Mouse (Mus musculus) embryonic stem cell, embryonic (primary cell): ENCODE data around the gene Mapkapk2.
"Not testable (repeated sequence)": the region's sequence is repeated elsewhere in the genome, so short reads cannot be mapped to it uniquely, and the experiment has no call there.

Source experiments
- CTCF ChIA-PET, 4 experiments: fragments of 300-600 bp in 2 of 4; fragments of 350-600 bp in 2 of 4; sonication (Branson Sonifier 250); formaldehyde crosslinking; loops; one replicate each; lab custom pipeline; 2022; ENCODE audit warnings: inconsistent platforms in 2 of 4; lab: Charles Lee
- POLR2A ChIA-PET, 4 experiments: fragments of 300-600 bp in 2 of 4; fragments of 350-600 bp in 2 of 4; sonication (Branson Sonifier 250); formaldehyde crosslinking; loops; one replicate each; lab custom pipeline; 2022; ENCODE audit warnings: antibody characterized with exemption in 4 of 4, inconsistent platforms in 1 of 4; lab: Charles Lee

Mapkapk2 gene

GRCm38 (mm10) chr1:131029215-131029614 is 68.4 kb downstream of the Mapkapk2 start:
- CTCF ChIA-PET = interaction anchor here in 2 of 4 experiments (0.6 to 0.7 kb wide), 2 partner anchors 16 to 410 kb away, joined by 3 to 9 read pairs; no protein-coding TSS in a partner anchor
- POLR2A ChIA-PET = interaction anchor here in 1 of 4 experiments (0.6 kb wide), 1 partner anchor 1234 kb away, joined by 4 read pairs; no protein-coding TSS in a partner anchor

GRCm38 (mm10) chr1:131025843-131026190 is 71.8 kb downstream of the Mapkapk2 start:
- POLR2A ChIA-PET = interaction anchor here in 1 of 4 experiments (0.6 kb wide), 1 partner anchor 511 kb away, joined by 4 read pairs; no protein-coding TSS in a partner anchor
- CTCF ChIA-PET = interaction anchor here in 1 of 4 experiments (0.5 to 0.6 kb wide), 2 partner anchors 228 to 369 kb away, joined by 3 to 5 read pairs; no protein-coding TSS in a partner anchor

- CTCF ChIA-PET = interaction anchor here in 1 of 4 experiments (0.6 kb wide), 1 partner anchor 228 kb away, joined by 5 read pairs; no protein-coding TSS in a partner anchor
Observed at GRCm38 (mm10) chr1:131024900-131025842, 72.5 kb downstream of the Mapkapk2 start.

GRCm38 (mm10) chr1:131023250-131023858 is 74.3 kb downstream of the Mapkapk2 start:
- CTCF ChIA-PET = interaction anchor here in 1 of 4 experiments (1.0 kb wide), 1 partner anchor 37 kb away, joined by 10 read pairs; no protein-coding TSS in a partner anchor
- POLR2A ChIA-PET = not testable (repeated sequence)

More at GRCm38 (mm10) chr1:131024900-131025842, 72.5 kb downstream of the Mapkapk2 start:
- POLR2A ChIA-PET = interaction anchor here in 1 of 4 experiments (0.6 kb wide), 1 partner anchor 510 kb away, joined by 4 read pairs; no protein-coding TSS in a partner anchor

GRCm38 (mm10) chr1:131022591-131023249 is 74.9 kb downstream of the Mapkapk2 start:
- CTCF ChIA-PET = no interaction called here
- POLR2A ChIA-PET = no interaction called here

GRCm38 (mm10) chr1:131021900-131022590 is 75.6 kb downstream of the Mapkapk2 start:
- POLR2A ChIA-PET = interaction anchor here in 1 of 4 experiments (1.2 to 1.6 kb wide), 3 partner anchors 8 to 38 kb away, joined by 3 to 6 read pairs (median 4); no protein-coding TSS in a partner anchor

GRCm38 (mm10) chr1:131021438-131021837 is 76.2 kb downstream of the Mapkapk2 start:
- CTCF ChIA-PET = interaction anchor here in 1 of 4 experiments (0.8 to 2.3 kb wide), 2 partner anchors 32 to 37 kb away, joined by 3 to 9 read pairs; no protein-coding TSS in a partner anchor
- POLR2A ChIA-PET = interaction anchor here in 1 of 4 experiments (1.2 to 1.6 kb wide), 3 partner anchors 9 to 37 kb away, joined by 3 to 6 read pairs (median 4); no protein-coding TSS in a partner anchor

More at GRCm38 (mm10) chr1:131021900-131022590, 75.6 kb downstream of the Mapkapk2 start:
- CTCF ChIA-PET = interaction anchor here in 1 of 4 experiments (0.8 to 2.3 kb wide), 2 partner anchors 31 to 37 kb away, joined by 3 to 9 read pairs; no protein-coding TSS in a partner anchor

GRCm38 (mm10) chr1:131020425-131021310 is 77.0 kb downstream of the Mapkapk2 start:
- POLR2A ChIA-PET = interaction anchor here in 2 of 4 experiments (0.6 to 1.6 kb wide), 9 partner anchors 10 to 305 kb away, joined by 3 to 6 read pairs (median 4); partner anchors contain the start of gene Gm29427 (in 1 of the 2)
- CTCF ChIA-PET = interaction anchor here in 2 of 4 experiments (0.6 to 2.3 kb wide), 7 partner anchors 18 to 473 kb away, joined by 3 to 9 read pairs (median 4); no protein-coding TSS in a partner anchor

- CTCF ChIA-PET = interaction anchor here in 3 of 4 experiments (0.6 to 2.3 kb wide), 3 partner anchors 34 to 421 kb away, joined by 3 to 9 read pairs (median 3); no protein-coding TSS in a partner anchor
- POLR2A ChIA-PET = interaction anchor here in 1 of 4 experiments (1.0 to 1.6 kb wide), 5 partner anchors 15 to 304 kb away, joined by 3 to 5 read pairs (median 3); partner anchors contain the start of gene Gm29427
Observed at GRCm38 (mm10) chr1:131019492-131020098, 78.0 kb downstream of the Mapkapk2 start, which contains the start of gene Il10. Gene Il10, plus strand, starts transcription at chr1:131019845.

GRCm38 (mm10) chr1:131015879-131016278 is 81.7 kb downstream of the Mapkapk2 start:
- POLR2A ChIA-PET = no interaction called here
- CTCF ChIA-PET = no interaction called here

GRCm38 (mm10) chr1:131015281-131015680 is 82.3 kb downstream of the Mapkapk2 start:
- POLR2A ChIA-PET = no interaction called here
- CTCF ChIA-PET = no interaction called here

- CTCF ChIA-PET = interaction anchor here in 1 of 4 experiments (0.7 kb wide), 1 partner anchor 34 kb away, joined by 4 read pairs; no protein-coding TSS in a partner anchor
- POLR2A ChIA-PET = no interaction called here
Observed at GRCm38 (mm10) chr1:131013926-131014325, 83.7 kb downstream of the Mapkapk2 start.

- CTCF ChIA-PET = no interaction called here
- POLR2A ChIA-PET = no interaction called here
Observed at GRCm38 (mm10) chr1:131012494-131012893, 85.1 kb downstream of the Mapkapk2 start.

- ChIA-PET POLR2A (no interaction called here), CTCF (interaction anchor here in 1 of 4 experiments (0.7 kb wide), 1 partner anchor 43 kb away, joined by 3 read pairs; no protein-coding TSS in a partner anchor)
Observed at GRCm38 (mm10) chr1:131010201-131011153, 87.1 kb downstream of the Mapkapk2 start.

- ChIA-PET CTCF (interaction anchor here in 1 of 4 experiments (0.5 kb wide), 1 partner anchor 31 kb away, joined by 3 read pairs; no protein-coding TSS in a partner anchor), POLR2A (no interaction called here)
Observed at GRCm38 (mm10) chr1:131006069-131006468, 91.6 kb downstream of the Mapkapk2 start.
